Mouse (Mus musculus) liver, embryonic 11.5 days (tissue): Measurements from ENCODE around the gene Sox5. TPM values are rescaled to one million over a fixed set of nuclear protein-coding genes. Genes with fewer than 3 reads are reported as not detected.

Experiments
- ATAC-seq: fragments of 200-750 bp; cut with Nextera tagmentation; replicated peaks from 2 replicates; pipeline ENCODE4 v1.8.0; 2017; ENCODE audit warnings: moderate number of reproducible peaks, mild to moderate bottlenecking, moderate TSS enrichment, moderate library complexity; ENCODE audit not compliant: low FRiP score
- DNase-seq: peaks from one replicate; pipeline ENCODE4 v3.0.0-alpha.2; 2017; ENCODE audit warnings: low spot score
- H3K27ac ChIP-seq: fragments of 300-500 bp; sonication (generic); 2 replicates; pipeline ENCODE4 v1.5.1; 2014; ENCODE audit warnings: mild to moderate bottlenecking, low read depth, low read length, control low read depth
- H3K27me3 ChIP-seq: fragments of 300-500 bp; sonication (generic); replicated peaks from 2 replicates; pipeline ENCODE4 v1.6.1; 2014; ENCODE audit warnings: low read length, mixed read lengths; ENCODE audit not compliant: control insufficient read depth, insufficient read depth
- H3K36me3 ChIP-seq: fragments of 300-500 bp; sonication (generic); 2 replicates; pipeline ENCODE4 v1.6.1; 2014; ENCODE audit warnings: mild to moderate bottlenecking, low read length, moderate library complexity, mixed read lengths; ENCODE audit not compliant: control insufficient read depth, insufficient read depth
- H3K4me1 ChIP-seq: fragments of 300-500 bp; sonication (generic); replicated peaks from 2 replicates; pipeline ENCODE4 v1.6.1; 2014; ENCODE audit warnings: low read length, mixed read lengths; ENCODE audit not compliant: control insufficient read depth, insufficient read depth
- H3K4me2 ChIP-seq: fragments of 300-500 bp; sonication (generic); 2 replicates; pipeline ENCODE4 v1.6.1; 2014; ENCODE audit warnings: mild to moderate bottlenecking, control low read depth, moderate library complexity
- H3K4me3 ChIP-seq: fragments of 300-500 bp; sonication (generic); 2 replicates; pipeline ENCODE4 v1.5.1; 2014; ENCODE audit warnings: low read depth, low read length, control low read depth
- H3K9ac ChIP-seq: fragments of 300-500 bp; sonication (generic); 2 replicates; pipeline ENCODE4 v1.6.1; 2014; ENCODE audit warnings: low read depth, low read length, control low read depth
- H3K9me3 ChIP-seq: fragments of 300-500 bp; sonication (generic); 2 replicates; pipeline ENCODE4 v1.6.1; 2016; ENCODE audit warnings: low read length, inconsistent platforms, mixed read lengths; ENCODE audit not compliant: control insufficient read depth
- WGBS: fragments of 180-500 bp; shearing (Covaris S2); extraction: QIAGEN DNeasy Blood & Tissue Kit; methylation state at CpG from one replicate; pipeline ENCODE4 v1.1.7; 2014; 5-methylcytosine and 5-hydroxymethylcytosine counted together
- polyA plus RNA-seq: library from polyadenylated mRNA; unstranded; fragments of >200 nt; fragmentation: Nextera tagmentation; extraction: Ambion mirVana; gene quantifications from 2 replicates; pipeline ENCODE4 v1.2.1, GENCODE M21; 2014

Gene Sox5
- polyA plus RNA-seq, 1 experiment from 2014 or later, result 10.6 TPM

GRCm38 (mm10) chr6:144056252-144057097, 725.3 kb downstream of the Sox5 start:
- no peak overlapping the region for H3K9ac ChIP-seq
- no peak for DNase-seq
- no peak for ATAC-seq
- H3K4me1 ChIP-seq, result no peaks in the 10 kb centered on the region
- H3K9me3 ChIP-seq, result no peaks in the 10 kb centered on the region
- WGBS, result 74% methylated on average over 10 of the region's 10 CpGs
- no peak overlapping the region for H3K4me2 ChIP-seq
- no peak overlapping the region for H3K27ac ChIP-seq
- H3K36me3 ChIP-seq, result no peaks in the 10 kb centered on the region
- no peaks in the 10 kb centered on the region for H3K27me3 ChIP-seq
- H3K4me3 ChIP-seq, result no peak overlapping the region

- Histone ChIP-seq H3K9me3 (no peaks in the 10 kb centered on the region), H3K9ac (no peak overlapping the region), H3K36me3 (no peaks in the 10 kb centered on the region), H3K4me1 (no peaks in the 10 kb centered on the region), H3K27ac (no peak overlapping the region), H3K4me2 (no peak overlapping the region), H3K27me3 (no peaks in the 10 kb centered on the region), H3K4me3 (no peak overlapping the region)
- DNase-seq, result no peak
- ATAC-seq, result no peak
- WGBS, result 70% methylated on average over 5 of the region's 5 CpGs
Observed at GRCm38 (mm10) chr6:144052487-144052886, 729.3 kb downstream of the Sox5 start.

GRCm38 (mm10) chr6:144051316-144051715, 730.5 kb downstream of the Sox5 start:
- no peak overlapping the region for H3K4me3 ChIP-seq
- no peaks in the 10 kb centered on the region for H3K27me3 ChIP-seq
- no peaks in the 10 kb centered on the region for H3K9me3 ChIP-seq
- no peaks in the 10 kb centered on the region for H3K36me3 ChIP-seq
- H3K4me2 ChIP-seq, result no peak overlapping the region
- no peaks in the 10 kb centered on the region for H3K4me1 ChIP-seq
- 92% methylated on average over 5 of the region's 5 CpGs for WGBS
- H3K9ac ChIP-seq, result no peak overlapping the region
- no peak overlapping the region for H3K27ac ChIP-seq
- no peak for ATAC-seq
- no peak for DNase-seq

- H3K4me3 ChIP-seq, result no peak overlapping the region
- no peak overlapping the region for H3K27ac ChIP-seq
- H3K9ac ChIP-seq, result no peak overlapping the region
- WGBS, result 76% methylated on average over 3 of the region's 3 CpGs
- H3K27me3 ChIP-seq, result no peaks in the 10 kb centered on the region
- H3K4me1 ChIP-seq, result no peaks in the 10 kb centered on the region
- ATAC-seq (no peak), DNase-seq (no peak)
- H3K4me2 ChIP-seq, result no peak overlapping the region
- no peaks in the 10 kb centered on the region for H3K36me3 ChIP-seq
- H3K9me3 ChIP-seq, result no peaks in the 10 kb centered on the region
Observed at GRCm38 (mm10) chr6:144048201-144048924, 733.4 kb downstream of the Sox5 start.

GRCm38 (mm10) chr6:144045503-144045902, 736.3 kb downstream of the Sox5 start:
- Histone ChIP-seq H3K9me3 (no peaks in the 10 kb centered on the region), H3K36me3 (no peaks in the 10 kb centered on the region), H3K4me1 (no peaks in the 10 kb centered on the region), H3K4me3 (no peak overlapping the region), H3K4me2 (no peak overlapping the region), H3K27ac (no peak overlapping the region), H3K27me3 (no peaks in the 10 kb centered on the region), H3K9ac (no peak overlapping the region)
- DNase-seq (no peak), ATAC-seq (no peak)
- 76% methylated on average over 9 of the region's 9 CpGs for WGBS

- Histone ChIP-seq H3K27me3 (no peaks in the 10 kb centered on the region), H3K4me1 (no peaks in the 10 kb centered on the region), H3K27ac (no peak overlapping the region), H3K9me3 (no peaks in the 10 kb centered on the region), H3K36me3 (no peaks in the 10 kb centered on the region), H3K4me3 (no peak overlapping the region), H3K4me2 (no peak overlapping the region), H3K9ac (no peak overlapping the region)
- ATAC-seq (no peak), DNase-seq (no peak)
- WGBS, result 86% methylated on average over 3 of the region's 3 CpGs
Observed at GRCm38 (mm10) chr6:144044381-144044780, 737.4 kb downstream of the Sox5 start.

GRCm38 (mm10) chr6:144042936-144043335, 738.8 kb downstream of the Sox5 start:
- Histone ChIP-seq H3K4me2 (no peak overlapping the region), H3K4me3 (no peak overlapping the region), H3K9ac (no peak overlapping the region), H3K27ac (no peak overlapping the region), H3K4me1 (no peaks in the 10 kb centered on the region), H3K36me3 (no peaks in the 10 kb centered on the region), H3K27me3 (no peaks in the 10 kb centered on the region), H3K9me3 (no peaks in the 10 kb centered on the region)
- DNase-seq (no peak), ATAC-seq (no peak)
- 68% methylated on average over 5 of the region's 5 CpGs for WGBS

- Histone ChIP-seq H3K36me3 (no peaks in the 10 kb centered on the region), H3K4me2 (no peak overlapping the region), H3K27ac (no peak overlapping the region), H3K9me3 (no peaks in the 10 kb centered on the region), H3K4me3 (no peak overlapping the region), H3K9ac (no peak overlapping the region), H3K27me3 (no peaks in the 10 kb centered on the region), H3K4me1 (no peaks in the 10 kb centered on the region)
- 79% methylated on average over 9 of the region's 9 CpGs for WGBS
- ATAC-seq (no peak), DNase-seq (no peak)
Observed at GRCm38 (mm10) chr6:144041941-144042340, 739.8 kb downstream of the Sox5 start.

GRCm38 (mm10) chr6:144041188-144041587, 740.6 kb downstream of the Sox5 start:
- no peak for ATAC-seq
- no peak overlapping the region for H3K27ac ChIP-seq
- no peak overlapping the region for H3K4me2 ChIP-seq
- H3K4me3 ChIP-seq, result no peak overlapping the region
- no peaks in the 10 kb centered on the region for H3K4me1 ChIP-seq
- no peaks in the 10 kb centered on the region for H3K27me3 ChIP-seq
- WGBS, result 72% methylated on average over 5 of the region's 5 CpGs
- no peaks in the 10 kb centered on the region for H3K9me3 ChIP-seq
- H3K36me3 ChIP-seq, result no peaks in the 10 kb centered on the region
- H3K9ac ChIP-seq, result no peak overlapping the region
- no peak for DNase-seq
